Mouse (Mus musculus): ENCODE results near the gene AC109138.7. TPM values are rescaled to one million over a fixed set of nuclear protein-coding genes. Genes with fewer than 3 reads are reported as not detected.

AC109138.7 gene
- polyA plus RNA-seq, 1 experiment from 2014 or later: not detected

GRCm38 (mm10) chr19:4220957-4221743 is 7.0 kb downstream of the AC109138.7 start:
- WGBS: 27% methylated on average over 14 of the region's 14 CpGs
- Histone ChIP-seq H3K36me3 (ENCODE audit: control insufficient read depth, insufficient read depth, low read length) (no peaks in the 10 kb centered on the region), H3K4me2 (ENCODE audit: low read depth, low read length) (peak overlapping the region; percentile 44), H3K27me3 (ENCODE audit: control insufficient read depth, insufficient read depth, low read length) (no peaks in the 10 kb centered on the region), H3K4me1 (ENCODE audit: control insufficient read depth, insufficient read depth, low read length) (peaks cover 51% of the 10 kb centered on the region), H3K9me3 (replicated peaks; ENCODE audit: control insufficient read depth, low read length) (no peaks in the 10 kb centered on the region), H3K4me3 (replicated peaks; ENCODE audit: low read length) (0 out of 2 replicates have a peak overlapping the region, but pooled peaks have one; percentile 7), H3K9ac (ENCODE audit: low read length) (peak overlapping the region; percentile 53), H3K27ac (ENCODE audit: low read length) (peak overlapping the region; percentile 78)
- peak; percentile 69 for ATAC-seq (ENCODE audit: insufficient read depth, low FRiP score)

- Histone ChIP-seq H3K4me2 (ENCODE audit: low read depth, low read length) (no peak overlapping the region), H3K27me3 (ENCODE audit: control insufficient read depth, insufficient read depth, low read length) (no peaks in the 10 kb centered on the region), H3K9me3 (replicated peaks; ENCODE audit: control insufficient read depth, low read length) (no peaks in the 10 kb centered on the region), H3K4me1 (ENCODE audit: control insufficient read depth, insufficient read depth, low read length) (peaks cover 41% of the 10 kb centered on the region), H3K36me3 (ENCODE audit: control insufficient read depth, insufficient read depth, low read length) (no peaks in the 10 kb centered on the region), H3K9ac (ENCODE audit: low read length) (peak overlapping the region; percentile 19; the same call in 1 of the 2 replicates), H3K27ac (ENCODE audit: low read length) (no peak overlapping the region), H3K4me3 (replicated peaks; ENCODE audit: low read length) (no peak overlapping the region)
- 55% methylated on average over 11 of the region's 11 CpGs for WGBS
- no peak for ATAC-seq (ENCODE audit: insufficient read depth, low FRiP score)
These were observed 8.0 kb downstream of the AC109138.7 start for GRCm38 (mm10) chr19:4222165-4222564.

- ATAC-seq (ENCODE audit: insufficient read depth, low FRiP score): no peak
- Histone ChIP-seq H3K9ac (ENCODE audit: low read length) (no peak overlapping the region), H3K9me3 (replicated peaks; ENCODE audit: control insufficient read depth, low read length) (no peaks in the 10 kb centered on the region), H3K4me1 (ENCODE audit: control insufficient read depth, insufficient read depth, low read length) (peaks cover 25% of the 10 kb centered on the region), H3K4me3 (replicated peaks; ENCODE audit: low read length) (no peak overlapping the region), H3K4me2 (ENCODE audit: low read depth, low read length) (no peak overlapping the region), H3K27ac (ENCODE audit: low read length) (no peak overlapping the region), H3K27me3 (ENCODE audit: control insufficient read depth, insufficient read depth, low read length) (no peaks in the 10 kb centered on the region), H3K36me3 (ENCODE audit: control insufficient read depth, insufficient read depth, low read length) (no peaks in the 10 kb centered on the region)
- 82% methylated on average over 7 of the region's 7 CpGs for WGBS
These were observed 12.6 kb downstream of the AC109138.7 start for GRCm38 (mm10) chr19:4226779-4227178.

DNA sequence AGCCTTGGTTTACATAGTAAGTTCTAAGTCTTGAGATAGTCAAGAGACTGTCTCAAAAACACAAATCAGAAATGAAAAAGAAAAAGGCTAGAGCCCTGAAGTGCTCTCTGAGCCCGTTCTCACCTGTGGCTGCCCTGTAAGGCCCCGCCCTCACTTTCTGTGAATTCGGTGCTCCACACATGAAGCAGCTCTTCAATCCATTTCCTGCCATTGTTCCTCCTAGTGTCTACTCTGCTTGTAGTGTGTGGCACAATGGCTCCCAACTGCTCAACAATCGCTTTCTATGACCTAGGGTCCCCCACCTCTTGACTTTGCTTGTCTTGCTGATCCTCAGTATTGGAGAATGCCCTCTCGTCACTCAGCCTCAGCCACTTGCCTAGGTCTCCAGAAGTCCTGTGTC is 13.3 kb downstream of the AC109138.7 start:
- Histone ChIP-seq H3K4me3 (replicated peaks; ENCODE audit: low read length) (no peak overlapping the region), H3K9ac (ENCODE audit: low read length) (no peak overlapping the region), H3K36me3 (ENCODE audit: control insufficient read depth, insufficient read depth, low read length) (no peaks in the 10 kb centered on the region), H3K4me2 (ENCODE audit: low read depth, low read length) (no peak overlapping the region), H3K27me3 (ENCODE audit: control insufficient read depth, insufficient read depth, low read length) (no peaks in the 10 kb centered on the region), H3K27ac (ENCODE audit: low read length) (no peak overlapping the region), H3K9me3 (replicated peaks; ENCODE audit: control insufficient read depth, low read length) (no peaks in the 10 kb centered on the region), H3K4me1 (ENCODE audit: control insufficient read depth, insufficient read depth, low read length) (peaks cover 22% of the 10 kb centered on the region)
- no peak for ATAC-seq (ENCODE audit: insufficient read depth, low FRiP score)
- 76% methylated on average over 5 of the region's 5 CpGs for WGBS

DNA sequence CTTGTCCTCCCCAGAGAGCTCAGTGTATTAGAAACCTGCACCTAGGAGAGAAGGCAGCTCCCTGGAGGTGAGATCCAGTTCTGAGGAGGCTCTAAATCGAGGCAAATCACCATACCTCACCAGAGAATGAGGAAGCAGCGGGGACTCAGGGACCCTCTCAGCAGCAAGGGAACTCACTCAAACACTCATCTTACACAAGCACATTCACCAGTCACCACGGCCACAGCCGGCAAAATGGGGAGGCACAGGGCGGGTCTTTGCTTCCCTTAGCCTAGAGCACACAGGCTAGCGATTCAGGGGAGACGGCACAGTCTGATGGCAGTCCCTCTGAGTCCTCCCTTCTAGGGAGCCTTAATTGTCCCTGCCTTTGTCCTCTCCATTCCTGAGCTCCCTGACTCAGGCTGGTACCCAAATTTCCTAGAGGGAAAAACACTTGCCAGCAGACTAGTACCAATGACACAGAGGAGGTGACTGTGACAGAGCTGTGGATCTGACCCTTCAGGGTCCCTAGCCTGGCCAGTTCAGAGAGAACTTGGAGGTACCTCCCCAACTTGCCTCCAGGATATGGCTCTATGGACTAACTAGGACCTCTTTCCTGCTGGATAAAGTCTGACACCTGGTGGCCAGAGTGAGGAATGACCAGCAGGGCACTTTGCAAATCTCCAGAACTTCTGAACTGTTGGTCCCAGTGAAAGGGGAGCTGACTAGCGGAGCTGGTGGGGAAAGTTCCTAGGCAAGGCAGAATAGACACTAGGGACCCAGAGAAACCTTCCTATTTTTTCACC is 13.9 kb downstream of the AC109138.7 start:
- 15% methylated on average over 8 of the region's 8 CpGs for WGBS
- 0 out of 2 replicates have a peak overlapping the region, but pooled peaks have one; percentile 16 for H3K9ac ChIP-seq (ENCODE audit: low read length)
- no peak overlapping the region for H3K4me3 ChIP-seq (replicated peaks; ENCODE audit: low read length)
- no peaks in the 10 kb centered on the region for H3K9me3 ChIP-seq (replicated peaks; ENCODE audit: control insufficient read depth, low read length)
- no peaks in the 10 kb centered on the region for H3K27me3 ChIP-seq (ENCODE audit: control insufficient read depth, insufficient read depth, low read length)
- H3K4me1 ChIP-seq (ENCODE audit: control insufficient read depth, insufficient read depth, low read length): peaks cover 22% of the 10 kb centered on the region
- no peak overlapping the region for H3K27ac ChIP-seq (ENCODE audit: low read length)
- ATAC-seq (ENCODE audit: insufficient read depth, low FRiP score): peak; percentile 14; the same call in 1 of the 2 replicates
- H3K36me3 ChIP-seq (ENCODE audit: control insufficient read depth, insufficient read depth, low read length): no peaks in the 10 kb centered on the region
- no peak overlapping the region for H3K4me2 ChIP-seq (ENCODE audit: low read depth, low read length)

DNA sequence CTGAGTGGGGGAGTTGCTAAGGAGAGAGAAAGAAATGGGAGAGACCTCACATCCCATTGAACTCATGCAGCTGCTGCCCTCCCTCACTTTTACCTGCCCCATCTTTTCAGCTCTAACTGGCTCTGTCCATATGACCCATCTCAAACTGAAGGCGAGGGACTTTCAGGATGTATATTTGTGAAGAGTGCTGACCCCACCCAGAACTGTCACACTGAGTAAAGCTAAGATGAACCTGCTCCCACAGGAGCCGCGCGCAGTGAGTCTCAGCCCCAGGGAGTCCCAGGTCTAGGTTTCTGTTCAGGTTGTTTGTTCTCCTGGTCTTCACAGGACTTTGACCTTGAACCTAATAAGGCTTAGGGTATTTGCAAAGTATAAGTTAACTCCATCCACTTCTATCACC is 14.7 kb downstream of the AC109138.7 start:
- 51% methylated on average over 4 of the region's 4 CpGs for WGBS
- Histone ChIP-seq H3K9me3 (replicated peaks; ENCODE audit: control insufficient read depth, low read length) (no peaks in the 10 kb centered on the region), H3K4me2 (ENCODE audit: low read depth, low read length) (no peak overlapping the region), H3K27me3 (ENCODE audit: control insufficient read depth, insufficient read depth, low read length) (no peaks in the 10 kb centered on the region), H3K9ac (ENCODE audit: low read length) (no peak overlapping the region), H3K4me3 (replicated peaks; ENCODE audit: low read length) (no peak overlapping the region), H3K4me1 (ENCODE audit: control insufficient read depth, insufficient read depth, low read length) (peaks cover 22% of the 10 kb centered on the region), H3K36me3 (ENCODE audit: control insufficient read depth, insufficient read depth, low read length) (no peaks in the 10 kb centered on the region), H3K27ac (ENCODE audit: low read length) (no peak overlapping the region)
- ATAC-seq (ENCODE audit: insufficient read depth, low FRiP score): no peak

DNA sequence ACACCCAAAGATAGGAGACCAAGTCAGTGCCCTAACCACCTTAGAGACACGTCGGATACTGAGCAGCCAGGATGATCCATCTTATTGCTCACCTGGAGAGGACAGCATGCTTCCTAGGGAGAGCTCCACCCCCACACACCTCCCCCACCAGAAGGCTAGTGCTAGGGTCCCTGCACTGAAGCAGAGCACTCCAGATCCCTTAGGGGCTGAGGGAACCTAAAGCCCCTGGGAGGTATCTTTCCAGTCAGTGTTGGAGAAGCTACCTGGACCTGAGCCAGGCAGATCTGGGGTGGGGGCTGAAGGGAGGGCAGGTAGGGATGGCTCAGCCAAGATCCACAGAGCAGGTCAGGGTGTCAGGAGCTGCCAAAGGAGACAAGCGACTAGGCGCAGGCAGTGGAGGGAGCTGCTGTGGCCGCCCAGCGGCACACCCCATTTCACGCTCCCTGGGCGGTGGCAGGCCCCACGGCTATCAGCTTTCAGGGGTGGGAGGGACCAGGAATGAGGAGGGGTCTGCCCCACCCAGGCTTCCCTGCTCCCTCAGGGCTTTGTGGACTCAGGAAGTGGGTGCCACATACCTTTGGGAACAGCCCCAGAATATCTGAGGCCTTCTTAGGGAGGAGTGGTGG is 15.4 kb downstream of the AC109138.7 start:
- Histone ChIP-seq H3K4me3 (replicated peaks; ENCODE audit: low read length) (no peak overlapping the region), H3K27me3 (ENCODE audit: control insufficient read depth, insufficient read depth, low read length) (no peaks in the 10 kb centered on the region), H3K9me3 (replicated peaks; ENCODE audit: control insufficient read depth, low read length) (no peaks in the 10 kb centered on the region), H3K27ac (ENCODE audit: low read length) (peak overlapping the region; percentile 72), H3K4me1 (ENCODE audit: control insufficient read depth, insufficient read depth, low read length) (peaks cover 22% of the 10 kb centered on the region), H3K9ac (ENCODE audit: low read length) (peak overlapping the region; percentile 49), H3K36me3 (ENCODE audit: control insufficient read depth, insufficient read depth, low read length) (no peaks in the 10 kb centered on the region), H3K4me2 (ENCODE audit: low read depth, low read length) (peak overlapping the region; percentile 19; the same call in 1 of the 2 replicates)
- 33% methylated on average over 9 of the region's 9 CpGs for WGBS
- peak; percentile 61; the same call in 1 of the 2 replicates for ATAC-seq (ENCODE audit: insufficient read depth, low FRiP score)

GRCm38 (mm10) chr19:4230415-4230814 is 16.3 kb downstream of the AC109138.7 start:
- WGBS: 70% methylated on average over 8 of the region's 8 CpGs
- no peak overlapping the region for H3K4me2 ChIP-seq (ENCODE audit: low read depth, low read length)
- H3K27ac ChIP-seq (ENCODE audit: low read length): peak overlapping the region; percentile 72; the same call in 1 of the 2 replicates
- H3K27me3 ChIP-seq (ENCODE audit: control insufficient read depth, insufficient read depth, low read length): no peaks in the 10 kb centered on the region
- no peaks in the 10 kb centered on the region for H3K36me3 ChIP-seq (ENCODE audit: control insufficient read depth, insufficient read depth, low read length)
- no peaks in the 10 kb centered on the region for H3K9me3 ChIP-seq (replicated peaks; ENCODE audit: control insufficient read depth, low read length)
- ATAC-seq (ENCODE audit: insufficient read depth, low FRiP score): no peak
- no peak overlapping the region for H3K4me3 ChIP-seq (replicated peaks; ENCODE audit: low read length)
- no peak overlapping the region for H3K9ac ChIP-seq (ENCODE audit: low read length)
- peaks cover 22% of the 10 kb centered on the region for H3K4me1 ChIP-seq (ENCODE audit: control insufficient read depth, insufficient read depth, low read length)

All from stomach, embryonic 16.5 days (tissue).